Mouse (Mus musculus) heart, embryonic 11.5 days (tissue): ENCODE results near the gene Fam155a. TPM values are rescaled to one million over a fixed set of nuclear protein-coding genes. Genes with fewer than 3 reads are reported as not detected.

Experiments
- ATAC-seq: fragments of 200-750 bp; cut with Nextera tagmentation; replicated peaks from 2 replicates; pipeline ENCODE4 v1.8.0; 2017; ENCODE audit warnings: moderate library complexity; ENCODE audit not compliant: insufficient number of reproducible peaks, low FRiP score, low TSS enrichment
- H3K27ac ChIP-seq: fragments of 300-500 bp; sonication (generic); 2 replicates; pipeline ENCODE4 v1.5.1; 2014; ENCODE audit warnings: mild to moderate bottlenecking, low read depth, low read length
- H3K27me3 ChIP-seq: fragments of 300-500 bp; sonication (generic); 2 replicates; pipeline ENCODE4 v1.6.1; 2014; ENCODE audit warnings: mild to moderate bottlenecking, low read length, mixed read lengths; ENCODE audit not compliant: control insufficient read depth, insufficient read depth
- H3K36me3 ChIP-seq: fragments of 300-500 bp; sonication (generic); 2 replicates; pipeline ENCODE4 v1.6.1; 2014; ENCODE audit warnings: mild to moderate bottlenecking, low read length, moderate library complexity, mixed read lengths; ENCODE audit not compliant: control insufficient read depth, insufficient read depth
- H3K4me1 ChIP-seq: fragments of 300-500 bp; sonication (generic); 2 replicates; pipeline ENCODE4 v1.6.1; 2014; ENCODE audit warnings: low read length; ENCODE audit not compliant: control insufficient read depth, insufficient read depth
- H3K4me2 ChIP-seq: fragments of 300-500 bp; sonication (generic); 2 replicates; pipeline ENCODE4 v1.6.1; 2014; ENCODE audit warnings: mild to moderate bottlenecking, moderate library complexity
- H3K4me3 ChIP-seq: fragments of 300-500 bp; sonication (generic); 2 replicates; pipeline ENCODE4 v1.5.1; 2014; ENCODE audit warnings: low read depth, low read length
- H3K9ac ChIP-seq: fragments of 300-500 bp; sonication (generic); 2 replicates; pipeline ENCODE4 v1.6.1; 2014; ENCODE audit warnings: mild to moderate bottlenecking, low read depth, low read length, moderate library complexity
- H3K9me3 ChIP-seq: fragments of 300-500 bp; sonication (generic); replicated peaks from 2 replicates; pipeline ENCODE4 v1.6.1; 2016; ENCODE audit warnings: low read length; ENCODE audit not compliant: control insufficient read depth
- WGBS: fragments of 180-500 bp; shearing (Covaris S2); extraction: QIAGEN DNeasy Blood & Tissue Kit; methylation state at CpG from one replicate; pipeline ENCODE4 v1.1.7; 2014; ENCODE audit not compliant: insufficient replicate concordance; 5-methylcytosine and 5-hydroxymethylcytosine counted together
- polyA plus RNA-seq: library from polyadenylated mRNA; unstranded; fragments of >200 nt; fragmentation: Nextera tagmentation; extraction: Ambion mirVana; gene quantifications from 2 replicates; pipeline ENCODE4 v1.2.1, GENCODE M21; 2014

The Fam155a gene
- polyA plus RNA-seq, 1 experiment from 2014 or later, result 0.59 TPM

GRCm38 (mm10) chr8:9207505-9208051, 563.4 kb downstream of the Fam155a start:
- Histone ChIP-seq H3K9ac (no peak overlapping the region), H3K9me3 (no peaks in the 10 kb centered on the region), H3K4me2 (no peak overlapping the region), H3K27me3 (no peaks in the 10 kb centered on the region), H3K4me1 (no peaks in the 10 kb centered on the region), H3K27ac (no peak overlapping the region), H3K4me3 (no peak overlapping the region), H3K36me3 (no peaks in the 10 kb centered on the region)
- WGBS, result 86% methylated on average over 31 of the region's 31 CpGs
- ATAC-seq, result no peak; the same call in 1 of the 2 replicates

DNA sequence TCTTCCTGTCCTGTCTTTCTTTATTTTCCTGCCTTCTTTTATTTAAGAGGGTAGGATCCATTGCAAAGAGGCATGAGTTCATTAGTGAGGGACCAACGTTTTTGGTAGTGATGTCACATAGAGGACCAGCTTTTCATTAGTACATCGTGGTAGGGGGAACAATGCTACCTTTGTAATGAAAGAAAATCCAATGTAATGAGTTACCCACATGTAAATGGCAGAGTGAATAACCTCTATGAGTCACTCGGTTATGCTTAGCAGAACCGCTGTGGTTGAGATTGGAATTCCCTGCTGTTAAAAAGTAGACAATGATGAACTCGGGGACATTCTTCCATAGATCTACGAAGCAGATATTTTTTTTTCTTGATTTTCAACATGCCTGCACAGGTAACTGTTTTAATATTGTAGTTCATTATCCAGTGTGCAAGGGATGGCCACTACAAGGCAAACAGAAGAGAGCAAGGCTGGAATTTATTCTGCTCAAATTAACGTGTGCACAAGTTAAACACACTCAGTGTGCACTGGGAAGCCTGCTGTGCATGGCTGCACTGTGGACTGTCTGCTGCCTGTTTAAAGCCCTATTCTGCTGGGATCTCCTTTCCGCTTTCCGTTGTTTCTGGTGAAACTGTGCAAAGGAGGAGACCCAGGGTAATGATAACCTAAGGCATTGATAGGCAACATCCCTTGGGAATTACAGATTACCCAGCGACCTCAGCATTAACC, 566.5 kb downstream of the Fam155a start:
- H3K4me2 ChIP-seq, result no peak overlapping the region
- WGBS, result 69% methylated on average over 10 of the region's 10 CpGs
- no peaks in the 10 kb centered on the region for H3K36me3 ChIP-seq

DNA sequence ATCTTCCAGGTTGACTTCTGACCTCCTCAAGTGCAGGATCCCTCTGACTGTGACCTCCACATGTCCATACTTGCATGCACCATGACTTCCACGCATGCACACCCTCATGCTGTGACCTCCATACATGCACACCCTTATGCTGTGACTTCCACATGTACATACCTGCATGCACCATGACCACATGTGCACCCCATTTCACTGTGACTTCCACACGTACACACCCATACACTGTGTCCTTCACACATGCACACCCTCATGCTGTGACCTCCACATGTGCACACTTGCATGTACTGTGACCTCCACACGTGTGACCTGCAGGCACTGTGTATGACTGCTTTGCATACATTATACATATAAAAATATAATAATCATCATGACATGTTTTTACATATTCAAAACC, 570.9 kb downstream of the Fam155a start:
- no peak for ATAC-seq
- Histone ChIP-seq H3K4me1 (no peaks in the 10 kb centered on the region), H3K9ac (no peak overlapping the region), H3K27me3 (no peaks in the 10 kb centered on the region), H3K4me3 (no peak overlapping the region), H3K9me3 (no peaks in the 10 kb centered on the region), H3K4me2 (no peak overlapping the region), H3K36me3 (no peaks in the 10 kb centered on the region), H3K27ac (no peak overlapping the region)
- WGBS, result 77% methylated on average over 3 of the region's 3 CpGs

More for the DNA sequence above, 566.5 kb downstream of the Fam155a start:
- Histone ChIP-seq H3K9me3 (no peaks in the 10 kb centered on the region), H3K9ac (no peak overlapping the region), H3K27ac (no peak overlapping the region), H3K4me3 (no peak overlapping the region), H3K4me1 (no peaks in the 10 kb centered on the region), H3K27me3 (no peaks in the 10 kb centered on the region)
- no peak for ATAC-seq

DNA sequence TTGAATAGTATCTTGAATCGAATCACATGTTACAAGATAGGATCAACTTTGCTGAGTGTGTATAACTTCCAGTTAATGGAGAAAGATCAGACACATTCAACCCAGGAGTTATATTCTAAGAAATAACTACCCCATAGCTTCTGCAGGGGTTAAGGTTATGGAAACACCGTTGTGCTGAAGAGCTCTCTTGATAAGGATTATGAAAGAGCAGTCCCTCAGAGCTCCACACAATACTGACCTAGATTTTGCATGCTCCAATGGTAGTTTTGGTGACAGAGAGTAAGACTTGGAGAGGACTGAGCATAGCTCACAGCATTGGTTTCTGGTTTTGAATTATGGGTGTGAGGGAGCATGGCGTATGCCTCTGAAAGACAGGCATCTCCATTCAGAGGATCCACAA, 579.3 kb downstream of the Fam155a start:
- H3K4me2 ChIP-seq, result no peak overlapping the region
- no peak overlapping the region for H3K4me3 ChIP-seq
- H3K27ac ChIP-seq, result no peak overlapping the region
- H3K36me3 ChIP-seq, result no peaks in the 10 kb centered on the region
- 70% methylated on average over 3 of the region's 3 CpGs for WGBS
- no peak overlapping the region for H3K9ac ChIP-seq
- no peaks in the 10 kb centered on the region for H3K4me1 ChIP-seq
- H3K9me3 ChIP-seq, result no peaks in the 10 kb centered on the region
- no peaks in the 10 kb centered on the region for H3K27me3 ChIP-seq
- ATAC-seq, result no peak

GRCm38 (mm10) chr8:9188616-9189015, 582.3 kb downstream of the Fam155a start:
- no peak overlapping the region for H3K27ac ChIP-seq
- no peaks in the 10 kb centered on the region for H3K9me3 ChIP-seq
- no peak overlapping the region for H3K4me3 ChIP-seq
- no peaks in the 10 kb centered on the region for H3K36me3 ChIP-seq
- no peaks in the 10 kb centered on the region for H3K4me1 ChIP-seq
- no peak for ATAC-seq
- no peak overlapping the region for H3K4me2 ChIP-seq
- WGBS, result 38% methylated on average over 4 of the region's 4 CpGs
- H3K9ac ChIP-seq, result no peak overlapping the region
- H3K27me3 ChIP-seq, result no peaks in the 10 kb centered on the region

DNA sequence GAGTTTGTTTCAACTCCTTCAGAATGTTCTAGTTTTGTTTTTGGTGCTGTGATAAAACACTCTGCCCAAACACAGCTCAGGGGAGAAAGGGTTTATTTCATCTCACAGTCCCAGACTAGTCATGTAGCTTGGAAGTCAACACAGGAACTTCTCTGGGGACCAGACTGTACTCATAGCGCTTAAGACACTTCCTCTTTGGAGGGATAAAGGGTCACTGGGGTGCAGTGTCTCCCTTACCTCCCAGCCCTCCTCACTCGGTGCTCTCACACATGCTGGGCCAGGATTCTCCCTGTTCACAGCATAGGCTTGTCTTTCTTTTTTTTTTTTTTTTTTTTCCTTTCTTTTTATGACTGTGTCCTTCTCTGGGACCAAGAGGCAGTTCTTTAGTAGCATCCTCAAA, 585.8 kb downstream of the Fam155a start:
- Histone ChIP-seq H3K9me3 (no peaks in the 10 kb centered on the region), H3K4me3 (no peak overlapping the region), H3K9ac (no peak overlapping the region), H3K4me1 (no peaks in the 10 kb centered on the region), H3K27ac (no peak overlapping the region), H3K36me3 (no peaks in the 10 kb centered on the region), H3K4me2 (no peak overlapping the region), H3K27me3 (no peaks in the 10 kb centered on the region)
- WGBS, result 42% methylated on average over 2 of the region's 2 CpGs
- ATAC-seq, result no peak

DNA sequence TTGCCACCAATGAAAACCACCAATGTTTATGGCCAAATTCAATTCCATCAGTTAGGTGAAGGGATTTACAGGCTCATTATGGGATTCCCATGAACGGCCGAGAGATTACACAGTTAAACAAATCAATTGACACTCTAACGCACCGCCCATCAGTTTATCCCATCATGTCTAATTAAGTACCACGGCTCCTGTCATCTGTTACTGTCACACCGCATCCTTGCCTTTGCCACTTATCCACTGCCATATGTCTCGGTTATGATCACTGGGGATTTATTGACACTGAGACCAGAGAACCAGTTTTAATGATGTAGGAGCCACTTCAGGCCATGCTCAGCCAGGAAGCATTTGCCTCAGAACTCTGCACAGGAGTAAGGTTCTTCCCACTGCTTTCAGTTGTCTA, 588.5 kb downstream of the Fam155a start:
- Histone ChIP-seq H3K9ac (no peak overlapping the region), H3K4me2 (no peak overlapping the region), H3K4me1 (no peaks in the 10 kb centered on the region), H3K9me3 (no peaks in the 10 kb centered on the region), H3K4me3 (no peak overlapping the region), H3K27ac (no peak overlapping the region), H3K36me3 (no peaks in the 10 kb centered on the region), H3K27me3 (no peaks in the 10 kb centered on the region)
- WGBS, result 87% methylated on average over 7 of the region's 7 CpGs
- no peak for ATAC-seq

DNA sequence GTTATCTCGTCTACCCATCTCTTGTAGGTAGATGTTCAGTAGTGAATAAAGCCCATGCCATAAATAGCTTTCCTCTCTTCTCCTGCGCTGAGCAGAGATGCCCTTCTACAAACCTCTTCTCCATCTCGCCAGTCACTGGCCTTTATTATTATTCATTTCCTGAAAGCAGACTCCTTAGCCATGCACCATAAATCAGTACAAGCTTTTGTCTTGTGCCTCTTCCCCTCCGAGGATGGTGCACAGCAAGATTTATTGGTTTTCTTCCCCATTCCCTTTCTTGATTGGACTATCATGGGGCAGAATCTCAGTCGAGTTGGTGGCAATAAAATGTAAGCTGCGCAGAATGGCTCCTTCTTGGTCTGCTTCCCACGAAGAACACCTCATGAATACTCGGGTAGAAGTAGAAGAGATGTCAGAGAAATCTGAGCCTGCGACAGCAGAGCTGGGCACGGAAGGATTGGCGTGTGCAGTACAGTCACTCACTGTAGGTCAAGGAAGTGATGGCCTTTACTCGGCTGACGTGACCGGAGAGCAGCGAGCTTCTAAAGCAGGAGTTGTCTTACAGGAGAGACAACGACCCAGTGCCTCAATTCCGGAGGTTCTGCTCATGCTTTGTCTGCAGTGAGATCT, 590.2 kb downstream of the Fam155a start:
- Histone ChIP-seq H3K27me3 (no peaks in the 10 kb centered on the region), H3K36me3 (no peaks in the 10 kb centered on the region), H3K9ac (no peak overlapping the region), H3K4me3 (no peak overlapping the region), H3K9me3 (no peaks in the 10 kb centered on the region), H3K27ac (no peak overlapping the region), H3K4me1 (no peaks in the 10 kb centered on the region), H3K4me2 (no peak overlapping the region)
- 80% methylated on average over 17 of the region's 17 CpGs for WGBS
- no peak for ATAC-seq
